Mouse (Mus musculus): ENCODE results near the gene Gm17409. TPM values are rescaled to one million over a fixed set of nuclear protein-coding genes. Genes with fewer than 3 reads are reported as not detected.
A peak's percentile ranks its signal among the peaks of the same experiment; 100 is the strongest.

Gm17409 gene
- polyA plus RNA-seq, 1 experiment from 2014 or later: not detected

- Histone ChIP-seq H3K36me3 (no peaks in the 10 kb centered on the region), H3K4me1 (replicated peaks) (peaks cover 67% of the 10 kb centered on the region), H3K9ac (no peak overlapping the region), H3K9me3 (replicated peaks) (no peaks in the 10 kb centered on the region), H3K4me2 (peak overlapping the region; percentile 38), H3K27ac (peak overlapping the region; percentile 32), H3K27me3 (no peaks in the 10 kb centered on the region), H3K4me3 (no peak overlapping the region)
- ATAC-seq (replicated peaks; ENCODE audit: insufficient number of reproducible peaks, insufficient read depth, low FRiP score, low read depth): no peak
- 58% methylated on average over 8 of the region's 8 CpGs for WGBS
These were observed 40.3 kb downstream of the Gm17409 start for GRCm38 (mm10) chr2:58510192-58510591.

- WGBS: 36% methylated on average over 3 of the region's 3 CpGs
- H3K9ac ChIP-seq: no peak overlapping the region; the same call in 1 of the 2 replicates
- H3K4me2 ChIP-seq: no peak overlapping the region
These were observed 43.3 kb downstream of the Gm17409 start for GRCm38 (mm10) chr2:58513212-58513611.

GRCm38 (mm10) chr2:58514489-58514888 is 44.6 kb downstream of the Gm17409 start:
- 91% methylated on average over 11 of the region's 11 CpGs for WGBS
- Histone ChIP-seq H3K9ac (no peak overlapping the region), H3K4me3 (no peak overlapping the region), H3K9me3 (replicated peaks) (no peaks in the 10 kb centered on the region), H3K27me3 (no peaks in the 10 kb centered on the region), H3K4me2 (no peak overlapping the region), H3K36me3 (no peaks in the 10 kb centered on the region), H3K27ac (no peak overlapping the region), H3K4me1 (replicated peaks) (peaks cover 68% of the 10 kb centered on the region)
- no peak for ATAC-seq (replicated peaks; ENCODE audit: insufficient number of reproducible peaks, insufficient read depth, low FRiP score, low read depth)

More at GRCm38 (mm10) chr2:58513212-58513611, 43.3 kb downstream of the Gm17409 start:
- peaks cover 69% of the 10 kb centered on the region for H3K4me1 ChIP-seq (replicated peaks)
- H3K9me3 ChIP-seq (replicated peaks): no peaks in the 10 kb centered on the region
- no peaks in the 10 kb centered on the region for H3K36me3 ChIP-seq
- ATAC-seq (replicated peaks; ENCODE audit: insufficient number of reproducible peaks, insufficient read depth, low FRiP score, low read depth): 0 out of 2 replicates have a peak, but pooled peaks have one; percentile 6
- H3K4me3 ChIP-seq: no peak overlapping the region
- no peaks in the 10 kb centered on the region for H3K27me3 ChIP-seq
- H3K27ac ChIP-seq: peak overlapping the region; percentile 32

- peak overlapping the region; percentile 42 for H3K4me2 ChIP-seq
- peak overlapping the region; percentile 16 for H3K4me3 ChIP-seq
- 18% methylated on average over 15 of the region's 15 CpGs for WGBS
- H3K27ac ChIP-seq: peak overlapping the region; percentile 77
- H3K27me3 ChIP-seq: no peaks in the 10 kb centered on the region
- H3K4me1 ChIP-seq (replicated peaks): peaks cover 67% of the 10 kb centered on the region
- ATAC-seq (replicated peaks; ENCODE audit: insufficient number of reproducible peaks, insufficient read depth, low FRiP score, low read depth): peak; percentile 56; the same call in 1 of the 2 replicates
- no peaks in the 10 kb centered on the region for H3K9me3 ChIP-seq (replicated peaks)
- no peak overlapping the region for H3K9ac ChIP-seq
- no peaks in the 10 kb centered on the region for H3K36me3 ChIP-seq
These were observed 46.1 kb downstream of the Gm17409 start for GRCm38 (mm10) chr2:58516000-58516399.

GRCm38 (mm10) chr2:58516920-58517319 is 47.0 kb downstream of the Gm17409 start:
- Histone ChIP-seq H3K27ac (peak overlapping the region; percentile 77), H3K36me3 (no peaks in the 10 kb centered on the region), H3K4me3 (no peak overlapping the region), H3K27me3 (no peaks in the 10 kb centered on the region), H3K4me2 (0 out of 2 replicates have a peak overlapping the region, but pooled peaks have one; percentile 42), H3K9ac (no peak overlapping the region), H3K9me3 (replicated peaks) (no peaks in the 10 kb centered on the region), H3K4me1 (replicated peaks) (peaks cover 73% of the 10 kb centered on the region)
- peak; percentile 31; the same call in 1 of the 2 replicates for ATAC-seq (replicated peaks; ENCODE audit: insufficient number of reproducible peaks, insufficient read depth, low FRiP score, low read depth)
- 46% methylated on average over 6 of the region's 6 CpGs for WGBS

GRCm38 (mm10) chr2:58518517-58518916 is 48.6 kb downstream of the Gm17409 start:
- no peaks in the 10 kb centered on the region for H3K36me3 ChIP-seq
- peak overlapping the region; percentile 58 for H3K27ac ChIP-seq
- no peaks in the 10 kb centered on the region for H3K9me3 ChIP-seq (replicated peaks)
- WGBS: 83% methylated on average over 1 of the region's 1 CpGs
- H3K4me2 ChIP-seq: no peak overlapping the region
- no peak overlapping the region for H3K9ac ChIP-seq
- no peaks in the 10 kb centered on the region for H3K27me3 ChIP-seq
- no peak overlapping the region for H3K4me3 ChIP-seq
- ATAC-seq (replicated peaks; ENCODE audit: insufficient number of reproducible peaks, insufficient read depth, low FRiP score, low read depth): no peak
- H3K4me1 ChIP-seq (replicated peaks): peaks cover 80% of the 10 kb centered on the region

Other genes starting within 250 kb of the Gm17409 start
- 1.3 TPM in 2 replicates for gene Acvr1c, start 112.2 kb upstream of the Gm17409 start, polyA plus RNA-seq (2015; fragmentation: Nextera tagmentation; extraction: Ambion mirVana)
- gene Acvr1, start 97.0 kb downstream of the Gm17409 start, polyA plus RNA-seq (2015; fragmentation: Nextera tagmentation; extraction: Ambion mirVana): 8.6 and 8.8 TPM in 2 replicates
- gene Upp2, start 97.2 kb downstream of the Gm17409 start, polyA plus RNA-seq (2015; fragmentation: Nextera tagmentation; extraction: Ambion mirVana): 5.2 and 7.5 TPM in 2 replicates